Mouse (Mus musculus) large intestine, adult 2 months (tissue): ENCODE data around the gene Appl2. TPM values are rescaled to one million over a fixed set of nuclear protein-coding genes. Genes with fewer than 3 reads are reported as not detected.

ENCODE experiments used
- DNase-seq: peaks from one replicate; pipeline ENCODE4 v3.0.0-alpha.2; 2012; ENCODE audit warnings: low read depth, low spot score
- WGBS: fragments of 180-500 bp; shearing (Covaris S2); methylation state at CpG from one replicate; pipeline ENCODE4 v1.1.7; 2018; 5-methylcytosine and 5-hydroxymethylcytosine counted together
- polyA plus RNA-seq: library from polyadenylated mRNA; depleted of rRNA; stranded (reverse); fragments of >200 nt; gene quantifications from 2 replicates; pipeline ENCODE4 v1.2.3, GENCODE M21; 2012

Appl2 gene
- polyA plus RNA-seq, 1 experiment = 13.9 TPM

- 54% methylated on average over 5 of the region's 5 CpGs for WGBS
- DNase-seq = no peak
Measured at GRCm38 (mm10) chr10:83634461-83634860, 14.1 kb downstream of the Appl2 start.

GRCm38 (mm10) chr10:83632806-83633374 is 15.6 kb downstream of the Appl2 start:
- no peak for DNase-seq
- WGBS = 84% methylated on average over 7 of the region's 7 CpGs

GRCm38 (mm10) chr10:83631775-83632174 is 16.8 kb downstream of the Appl2 start:
- DNase-seq = no peak
- WGBS = 94% methylated on average over 10 of the region's 10 CpGs

- WGBS = 37% methylated on average over 3 of the region's 3 CpGs
- DNase-seq = no peak
Measured at GRCm38 (mm10) chr10:83630899-83631298, 17.6 kb downstream of the Appl2 start.

GRCm38 (mm10) chr10:83629878-83630277 is 18.7 kb downstream of the Appl2 start:
- 54% methylated on average over 5 of the region's 5 CpGs for WGBS
- no peak for DNase-seq

GRCm38 (mm10) chr10:83629190-83629781 is 19.3 kb downstream of the Appl2 start:
- 64% methylated on average over 12 of the region's 12 CpGs for WGBS
- DNase-seq = no peak

- 82% methylated on average over 4 of the region's 4 CpGs for WGBS
- DNase-seq = no peak
Measured at GRCm38 (mm10) chr10:83628241-83628640, 20.3 kb downstream of the Appl2 start.

- DNase-seq = no peak
- WGBS = 92% methylated on average over 9 of the region's 9 CpGs
Measured at GRCm38 (mm10) chr10:83627113-83627687, 21.3 kb downstream of the Appl2 start.

GRCm38 (mm10) chr10:83624841-83625240 is 23.7 kb downstream of the Appl2 start:
- 81% methylated on average over 12 of the region's 12 CpGs for WGBS
- no peak for DNase-seq

GRCm38 (mm10) chr10:83624065-83624464 is 24.5 kb downstream of the Appl2 start:
- DNase-seq = no peak
- 70% methylated on average over 8 of the region's 8 CpGs for whole genome bisulfite sequencing

- 86% methylated on average over 24 of the region's 24 CpGs for WGBS
- DNase-seq = no peak
Measured at GRCm38 (mm10) chr10:83620350-83621055, 28.0 kb downstream of the Appl2 start.

- no peak for DNase-seq
- WGBS = 65% methylated on average over 12 of the region's 12 CpGs
Measured at GRCm38 (mm10) chr10:83618819-83619440, 29.6 kb downstream of the Appl2 start.

GRCm38 (mm10) chr10:83617366-83617765 is 31.2 kb downstream of the Appl2 start:
- DNase-seq = no peak
- 70% methylated on average over 10 of the region's 10 CpGs for WGBS

- WGBS = 89% methylated on average over 14 of the region's 14 CpGs
Measured at GRCm38 (mm10) chr10:83612648-83613215, 35.8 kb downstream of the Appl2 start.

GRCm38 (mm10) chr10:83611863-83612262 is 36.7 kb downstream of the Appl2 start:
- DNase-seq = no peak
- WGBS = 94% methylated on average over 5 of the region's 5 CpGs

More at GRCm38 (mm10) chr10:83612648-83613215, 35.8 kb downstream of the Appl2 start:
- DNase-seq = no peak

GRCm38 (mm10) chr10:83610518-83610917 is 38.0 kb downstream of the Appl2 start:
- DNase-seq = no peak
- 95% methylated on average over 7 of the region's 7 CpGs for WGBS

- WGBS = 85% methylated on average over 8 of the region's 8 CpGs
- no peak for DNase-seq
Measured at GRCm38 (mm10) chr10:83608596-83608995, 39.9 kb downstream of the Appl2 start.

- 94% methylated on average over 3 of the region's 3 CpGs for WGBS
- no peak for DNase-seq
Measured at GRCm38 (mm10) chr10:83607111-83607510, 41.4 kb downstream of the Appl2 start.

- WGBS = 82% methylated on average over 8 of the region's 8 CpGs
- no peak for DNase-seq
Measured at GRCm38 (mm10) chr10:83605637-83606183, 42.8 kb downstream of the Appl2 start.
